Mouse (Mus musculus): ENCODE measurements around the gene Paqr8.
"Not testable (repeated sequence)": the region's sequence is repeated elsewhere in the genome, so short reads cannot be mapped to it uniquely, and the experiment has no call there.

Gene Paqr8

DNA sequence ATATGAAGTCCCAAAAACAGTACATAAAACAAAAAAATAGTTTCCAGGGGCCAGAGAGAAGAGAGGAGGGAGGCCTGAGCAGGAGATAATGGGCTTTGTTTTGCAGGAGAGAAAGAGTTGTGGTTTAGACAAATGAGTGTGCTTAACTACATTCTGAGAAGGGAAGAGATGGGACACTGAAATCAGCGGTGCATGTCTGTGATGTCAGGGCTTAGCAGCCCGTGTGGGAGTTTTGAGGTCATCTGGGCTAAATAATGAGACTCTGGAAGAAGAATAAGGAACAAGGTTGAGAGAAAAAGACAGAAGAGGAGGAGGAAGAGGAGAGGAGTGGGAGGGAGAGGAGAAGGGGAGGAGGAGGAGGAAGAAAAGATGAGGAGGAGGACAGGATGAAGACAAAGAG, 21.7 kb downstream of the Paqr8 start:
- DNase-seq (ENCODE audit: low read depth, low spot score) = no peak

DNA sequence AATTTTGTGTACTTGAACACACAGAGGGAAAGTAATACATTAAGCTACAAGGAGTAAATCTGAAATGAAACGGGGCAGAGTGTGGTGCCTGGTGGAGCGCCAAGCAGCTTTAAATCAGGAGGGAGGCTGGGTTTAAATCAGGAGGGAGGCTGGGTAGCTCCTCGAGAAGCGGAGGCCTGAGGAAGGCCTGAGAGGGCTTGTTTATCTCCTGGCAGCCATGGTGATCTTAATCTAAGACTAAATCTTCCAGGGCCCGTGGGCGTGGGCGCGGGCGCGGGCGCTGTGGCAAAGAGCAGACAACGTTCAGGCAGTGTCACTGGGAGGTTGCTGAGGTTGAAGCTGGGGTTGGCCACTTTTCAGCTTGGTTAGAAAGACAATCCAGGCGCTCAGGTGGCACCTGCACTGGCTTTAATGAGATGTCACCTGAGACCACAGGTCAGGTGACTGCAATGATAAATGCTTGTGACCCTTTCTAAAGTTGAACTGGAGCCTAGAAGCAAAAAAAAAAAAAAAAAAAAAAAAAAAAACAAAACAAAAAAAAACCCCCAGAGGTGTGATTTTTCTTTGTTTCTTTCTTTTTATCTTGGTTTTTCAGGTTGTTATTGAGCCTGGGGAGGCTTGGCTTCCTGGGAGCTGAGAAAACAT, 22.2 kb downstream of the Paqr8 start:
- no peak for DNase-seq (ENCODE audit: low read depth, low spot score)

DNA sequence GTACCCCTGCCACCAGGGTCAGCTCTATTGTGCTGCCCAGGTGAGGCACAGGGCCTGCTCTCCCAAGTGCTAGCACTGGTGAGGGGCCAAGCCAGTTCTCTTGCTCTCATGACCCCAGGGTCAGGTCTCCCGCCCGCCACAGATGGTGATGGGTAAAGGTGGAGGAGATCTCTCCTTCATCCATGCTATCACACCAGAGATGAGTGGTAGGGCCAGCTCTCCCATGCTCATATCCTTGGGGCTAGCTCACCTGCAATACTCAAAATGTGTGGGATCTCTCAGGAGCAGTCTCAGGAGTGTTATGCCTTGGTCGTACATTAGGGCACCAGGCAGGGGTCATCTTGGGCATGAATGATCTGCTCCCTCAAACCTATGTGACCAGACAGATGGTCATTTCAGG, 24.4 kb downstream of the Paqr8 start:
- DNase-seq (ENCODE audit: low read depth, low spot score) = no peak

DNA sequence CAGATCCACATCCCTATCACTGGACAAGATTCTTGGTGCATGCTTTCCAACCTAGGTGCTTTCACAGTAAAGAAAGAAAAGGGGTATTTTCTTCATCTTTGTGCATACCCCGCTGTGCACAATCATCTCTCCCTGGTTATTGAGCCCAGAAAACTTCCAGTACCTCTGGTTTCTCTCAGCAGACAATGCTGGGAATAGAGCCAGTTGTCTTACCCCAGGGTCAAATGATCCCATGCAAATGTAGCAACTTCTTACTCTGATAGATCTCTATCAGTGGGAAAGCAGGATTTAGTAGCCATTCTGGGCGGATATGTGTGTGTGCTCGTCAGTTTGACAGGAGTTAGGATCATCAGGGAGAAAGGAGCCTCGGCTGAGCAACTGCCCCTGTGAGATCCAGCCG, 25.2 kb downstream of the Paqr8 start:
- no peak for DNase-seq (ENCODE audit: low read depth, low spot score)

DNA sequence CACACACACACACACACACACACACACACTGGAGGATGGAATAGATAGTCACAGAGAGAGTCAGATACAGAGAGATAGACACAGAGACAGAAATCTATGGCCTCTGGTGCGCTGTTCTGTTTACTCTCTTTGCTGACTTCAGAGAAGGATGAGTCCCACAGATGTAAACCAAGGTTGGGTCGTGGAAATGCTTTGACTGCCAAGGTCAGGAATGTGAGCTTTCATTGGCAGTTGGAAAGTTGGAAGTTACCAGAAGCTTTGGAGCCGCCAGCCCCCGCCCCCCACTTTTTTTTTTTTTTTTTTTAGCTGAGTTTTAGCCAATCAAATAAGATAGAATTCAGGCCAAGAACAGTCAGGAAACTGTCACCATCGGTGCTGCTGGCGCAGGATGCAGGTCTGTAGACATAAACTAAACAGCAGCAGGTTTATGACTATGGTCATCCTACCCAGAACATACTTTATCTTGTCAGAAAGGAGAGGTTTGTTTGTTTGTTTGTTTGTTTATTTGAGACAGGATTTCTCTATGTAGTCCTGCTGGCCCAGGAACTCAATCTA, 27.2 kb downstream of the Paqr8 start:
- DNase-seq (ENCODE audit: low read depth, low spot score) = no peak

DNA sequence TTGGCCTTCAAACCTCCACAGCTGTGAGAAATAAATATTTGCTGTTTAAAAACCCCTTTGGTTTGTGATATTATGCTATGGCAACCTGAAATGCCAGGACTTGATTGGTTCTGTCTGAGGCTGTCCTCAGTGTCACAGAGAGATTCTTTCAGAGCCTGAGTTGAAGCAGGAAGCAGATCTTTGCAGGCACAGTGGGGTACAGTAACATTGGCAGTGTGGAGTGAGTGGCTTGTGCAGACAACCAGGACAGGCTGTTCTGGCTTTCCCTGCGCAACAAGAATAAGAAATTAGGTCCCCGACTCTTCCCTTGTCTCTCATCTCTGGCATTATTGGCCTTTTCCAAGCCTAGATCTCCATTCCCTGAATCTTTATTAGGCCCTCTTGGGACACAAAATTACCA, 29.3 kb downstream of the Paqr8 start:
- DNase-seq (ENCODE audit: low read depth, low spot score) = no peak

DNA sequence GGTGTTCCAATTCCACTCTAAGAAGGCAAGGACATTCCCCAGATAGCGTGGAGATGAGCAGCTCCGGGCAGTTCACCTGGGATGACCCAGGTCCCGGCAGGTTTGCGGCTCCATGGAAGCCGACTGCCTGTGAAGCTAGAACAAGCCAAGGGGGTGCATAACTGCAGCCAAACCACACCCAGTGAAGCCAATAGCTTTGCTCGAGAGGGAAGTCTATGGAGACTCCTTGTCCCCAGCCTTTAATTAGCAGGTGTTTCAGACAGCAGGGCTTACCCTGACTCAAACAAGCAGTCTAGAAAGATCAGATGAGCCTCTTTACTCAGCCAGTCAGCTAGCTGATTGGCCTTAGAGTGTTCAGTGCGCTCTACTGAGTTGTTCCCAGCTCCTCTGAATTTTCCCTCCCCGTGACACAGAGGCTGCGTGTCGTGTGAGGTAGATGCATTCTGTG, 30.7 kb downstream of the Paqr8 start:
- DNase-seq (ENCODE audit: low read depth, low spot score) = no peak

DNA sequence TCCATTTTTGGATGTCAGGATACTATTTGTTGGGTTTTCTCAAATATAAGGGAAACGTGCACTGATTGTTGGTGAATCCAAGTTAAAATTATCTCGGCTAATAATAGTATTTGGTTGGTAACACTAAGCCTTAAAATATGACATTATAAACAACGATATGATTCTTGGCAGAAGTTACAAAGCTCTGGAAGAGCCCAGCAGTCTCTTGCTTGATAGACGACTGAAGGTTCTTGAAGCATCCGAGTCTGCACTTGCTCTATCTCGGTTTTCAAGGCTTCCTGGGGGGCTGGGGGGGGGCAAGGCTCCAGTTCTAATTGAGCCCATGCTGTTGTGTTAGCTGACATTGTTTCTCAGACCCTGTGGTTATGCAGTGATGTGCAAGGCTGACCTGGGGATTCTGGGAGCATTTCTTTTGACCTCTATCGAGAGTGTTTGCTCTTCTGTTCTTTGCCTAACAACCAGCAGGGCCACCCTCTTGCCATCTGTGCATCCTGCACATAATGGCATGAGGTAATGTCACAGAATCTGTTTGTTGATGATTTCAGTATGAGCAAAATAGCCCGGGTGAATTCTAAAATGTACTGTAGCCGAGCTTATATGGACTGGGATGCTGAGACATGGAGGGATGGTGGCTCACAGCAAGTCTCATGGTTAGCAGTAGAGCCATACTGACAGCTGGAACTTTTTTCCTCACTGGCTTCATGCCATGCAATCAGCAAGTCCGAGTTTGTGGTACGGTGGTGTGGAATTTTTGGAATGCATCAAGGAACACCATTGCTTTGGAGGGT, 32.4 kb downstream of the Paqr8 start:
- DNase-seq (ENCODE audit: low read depth, low spot score) = no peak

DNA sequence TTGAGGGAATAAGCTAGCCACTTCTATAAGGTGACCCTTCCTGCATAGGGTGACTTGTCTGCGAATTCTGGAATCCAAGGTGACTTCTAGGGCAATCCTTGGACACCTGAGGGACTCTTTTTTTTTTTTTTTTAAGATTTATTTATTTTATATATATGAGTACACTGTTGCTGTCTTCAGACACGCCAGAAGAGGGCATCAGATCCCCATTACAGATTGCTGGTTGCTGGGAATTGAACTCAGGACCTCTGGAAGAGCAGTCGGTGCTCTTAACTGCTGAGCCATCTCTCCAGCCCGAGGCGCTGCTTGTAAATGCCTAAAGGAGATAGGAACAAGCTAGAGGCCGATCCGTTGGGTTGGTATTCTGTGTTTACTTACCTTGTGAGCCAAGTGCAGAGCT, 34.9 kb downstream of the Paqr8 start:
- DNase-seq (ENCODE audit: low read depth, low spot score) = not testable (repeated sequence)

DNA sequence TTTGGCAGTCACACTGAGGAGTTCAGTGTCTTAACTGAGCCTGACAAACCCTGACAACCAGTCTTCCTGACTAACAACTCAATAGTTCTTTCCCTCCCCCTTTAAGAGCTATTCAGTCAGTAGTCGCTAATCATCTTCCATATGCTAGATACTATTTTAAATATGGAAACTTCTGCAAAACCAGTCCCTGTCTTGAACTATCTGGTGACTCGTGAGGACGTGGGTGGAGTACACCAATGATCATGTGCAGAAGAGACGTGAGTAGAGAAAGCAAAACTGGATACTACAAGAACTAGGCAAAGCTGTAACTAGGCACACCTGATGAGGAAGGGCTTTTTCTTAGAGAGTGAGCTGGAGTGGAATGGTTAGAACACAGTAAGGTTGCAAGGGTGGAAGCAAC, 35.5 kb downstream of the Paqr8 start:
- DNase-seq (ENCODE audit: low read depth, low spot score) = no peak

DNA sequence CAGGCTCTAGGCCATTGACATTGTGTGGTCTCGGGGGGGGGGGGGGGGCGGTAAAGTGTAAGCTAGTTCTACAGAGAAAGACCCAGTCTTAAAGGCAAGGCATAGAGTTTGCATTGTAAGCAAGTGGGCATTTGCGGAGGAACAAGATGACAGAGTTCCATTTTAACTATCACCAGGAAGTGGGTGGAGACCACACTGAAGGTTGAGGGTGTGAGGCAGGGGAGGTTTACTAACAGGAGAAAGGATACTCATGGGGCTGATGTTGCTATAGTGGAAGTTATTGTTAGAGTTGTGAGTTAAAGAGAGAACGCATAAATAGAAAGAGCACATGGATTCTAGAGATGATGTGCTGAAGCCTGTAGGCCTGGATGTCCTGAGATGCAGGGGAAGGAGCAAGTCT, 36.0 kb downstream of the Paqr8 start:
- no peak for DNase-seq (ENCODE audit: low read depth, low spot score)

DNA sequence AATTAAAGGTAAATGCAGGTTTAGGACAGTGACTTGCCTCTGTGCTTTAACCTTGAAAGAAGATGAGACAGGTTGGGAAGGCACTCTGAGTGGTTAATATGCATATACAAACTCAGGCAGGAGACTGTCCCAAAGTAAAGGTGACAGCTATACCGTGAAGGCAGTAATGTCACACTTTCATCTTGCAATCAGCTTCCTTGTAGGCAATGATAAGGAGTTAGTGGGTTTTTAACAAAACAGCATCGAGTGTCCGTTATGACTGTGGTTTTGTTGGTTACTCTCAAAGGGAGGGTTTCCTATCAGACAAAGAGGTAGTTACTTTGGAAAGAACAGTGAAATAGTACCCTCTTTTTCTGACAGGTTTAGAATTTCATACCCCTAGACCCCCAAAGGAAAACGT, 38.1 kb downstream of the Paqr8 start:
- no peak for DNase-seq (ENCODE audit: low read depth, low spot score)

DNA sequence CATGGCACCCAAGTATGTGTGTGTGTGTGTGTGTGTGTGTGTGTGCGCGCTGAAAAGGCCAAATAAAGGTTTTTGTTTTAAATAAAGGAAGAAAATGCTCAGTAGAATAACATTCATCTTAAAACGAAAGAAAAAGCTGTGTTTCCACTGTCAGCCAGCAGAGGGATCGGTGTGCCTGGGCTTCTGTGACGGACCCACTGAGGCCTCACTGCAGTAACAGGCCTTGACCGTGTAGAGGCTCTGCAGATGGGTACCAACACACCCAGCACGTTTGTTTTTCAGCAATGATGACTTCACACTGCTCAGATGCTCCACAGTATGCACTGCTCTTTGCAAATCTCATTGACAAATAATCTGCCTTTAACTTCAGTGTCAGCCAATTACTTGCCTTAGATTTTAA, 43.1 kb downstream of the Paqr8 start:
- DNase-seq (ENCODE audit: low read depth, low spot score) = no peak

DNA sequence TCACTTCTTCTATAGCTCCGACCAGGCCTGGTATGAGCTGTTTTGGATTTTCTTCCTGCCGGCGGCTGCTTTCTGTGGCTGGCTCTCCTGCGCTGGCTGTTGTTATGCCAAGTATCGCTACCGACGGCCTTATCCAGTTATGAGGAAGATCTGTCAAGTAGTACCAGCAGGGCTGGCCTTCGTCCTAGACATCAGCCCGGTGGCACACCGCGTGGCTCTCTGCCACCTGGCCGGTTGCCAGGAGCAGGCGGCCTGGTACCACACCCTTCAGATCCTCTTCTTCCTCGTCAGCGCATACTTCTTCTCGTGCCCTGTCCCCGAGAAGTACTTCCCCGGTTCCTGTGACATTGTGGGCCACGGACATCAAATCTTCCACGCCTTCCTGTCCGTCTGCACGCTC, 44.7 kb downstream of the Paqr8 start:
- no peak for DNase-seq (ENCODE audit: low read depth, low spot score)

DNA sequence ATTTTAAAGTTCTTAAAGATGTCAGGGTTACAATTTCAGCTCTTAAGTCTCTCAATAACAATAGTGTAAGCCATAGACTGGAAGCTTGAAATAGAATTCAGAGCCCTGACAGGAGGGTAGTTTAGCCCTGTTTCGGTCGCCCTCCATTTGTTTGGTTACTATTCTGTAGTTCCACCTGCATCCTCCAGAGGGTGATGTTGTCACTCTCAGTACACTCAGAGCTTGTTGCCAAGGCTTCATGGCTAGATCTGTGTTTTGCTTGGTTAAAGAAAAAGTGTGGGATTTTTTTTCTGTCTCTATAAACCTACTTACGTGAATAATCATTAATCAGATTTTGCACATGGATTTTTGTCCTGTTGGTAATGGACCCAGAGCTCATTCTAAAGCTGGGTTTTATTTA, 48.6 kb downstream of the Paqr8 start:
- no peak for DNase-seq (ENCODE audit: low read depth, low spot score)

DNA sequence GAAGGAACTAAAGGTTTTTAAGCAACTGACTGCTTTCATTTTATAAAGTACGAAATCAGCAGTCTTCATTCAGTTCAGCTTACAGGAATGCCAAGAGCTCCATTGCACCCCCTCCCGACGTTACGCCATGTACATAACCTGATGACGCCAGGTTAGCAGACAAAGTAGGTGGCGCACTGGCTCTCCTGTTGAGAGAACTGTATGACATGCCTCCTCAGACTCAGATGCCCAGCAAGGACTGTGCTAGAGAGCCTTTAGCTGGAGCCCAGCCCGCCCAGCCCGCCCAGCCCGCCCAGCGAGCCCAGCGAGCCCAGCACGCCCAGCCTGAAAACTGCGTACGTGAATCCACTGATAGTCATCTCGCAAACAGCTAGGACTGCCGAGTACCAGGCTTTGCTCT, 49.7 kb downstream of the Paqr8 start:
- no peak for DNase-seq (ENCODE audit: low read depth, low spot score)

DNA sequence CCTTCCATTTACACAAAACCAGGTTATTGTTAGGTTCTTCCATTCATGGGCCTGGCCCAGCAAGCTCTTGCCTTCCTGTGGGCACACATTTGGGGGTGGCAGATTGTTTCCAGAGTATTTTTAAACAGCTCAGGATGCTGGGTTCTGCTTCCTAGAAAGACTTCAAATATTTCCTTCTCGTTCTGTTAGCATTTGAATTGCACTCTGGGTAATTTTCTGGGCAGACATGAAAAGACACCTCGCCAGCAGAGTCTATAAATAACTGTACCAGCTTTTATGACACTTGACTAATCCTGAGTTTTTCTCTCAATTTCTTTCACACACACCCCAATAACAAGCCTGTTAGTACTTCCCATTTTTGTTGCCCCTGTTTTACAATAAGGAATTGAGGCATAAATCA, 50.9 kb downstream of the Paqr8 start:
- DNase-seq (ENCODE audit: low read depth, low spot score) = no peak

DNA sequence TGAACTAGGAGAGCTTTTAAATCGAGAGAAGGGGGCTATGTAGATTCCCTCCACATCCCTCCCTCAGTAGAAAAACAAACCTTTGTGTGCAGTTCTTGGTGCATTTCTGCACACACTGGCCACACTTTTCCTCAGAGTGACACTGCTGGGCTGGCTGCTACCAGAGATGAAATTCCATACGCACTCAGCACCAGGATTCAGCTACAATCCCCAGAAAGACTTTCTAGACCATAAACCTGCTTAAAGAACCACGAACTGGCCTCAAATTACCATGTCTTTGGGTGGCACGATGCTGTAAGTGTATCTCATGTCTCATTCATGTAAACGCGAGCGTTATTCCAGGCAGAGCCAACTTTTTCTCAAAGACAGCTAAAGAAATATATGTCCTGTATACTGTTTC, 51.5 kb downstream of the Paqr8 start:
- DNase-seq (ENCODE audit: low read depth, low spot score) = no peak

DNA sequence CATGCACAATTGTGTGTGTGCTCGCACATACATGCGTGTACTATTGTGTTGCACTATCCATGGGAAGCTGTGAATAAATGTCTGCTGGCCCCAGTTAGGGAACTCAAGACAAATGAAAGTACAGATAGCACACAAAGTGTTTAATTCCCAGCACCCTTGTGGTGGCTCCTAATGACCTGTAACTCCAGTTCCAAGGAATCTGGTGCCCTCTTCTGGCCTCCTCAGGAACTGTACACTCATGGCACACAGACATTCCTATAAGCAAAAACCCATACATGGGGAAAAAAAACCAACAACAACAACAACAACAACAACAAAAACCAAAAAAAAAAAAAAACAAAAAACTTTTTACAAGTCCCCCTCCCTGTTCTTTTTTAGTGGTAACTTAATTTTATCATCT, 52.6 kb downstream of the Paqr8 start:
- no peak for DNase-seq (ENCODE audit: low read depth, low spot score)

DNA sequence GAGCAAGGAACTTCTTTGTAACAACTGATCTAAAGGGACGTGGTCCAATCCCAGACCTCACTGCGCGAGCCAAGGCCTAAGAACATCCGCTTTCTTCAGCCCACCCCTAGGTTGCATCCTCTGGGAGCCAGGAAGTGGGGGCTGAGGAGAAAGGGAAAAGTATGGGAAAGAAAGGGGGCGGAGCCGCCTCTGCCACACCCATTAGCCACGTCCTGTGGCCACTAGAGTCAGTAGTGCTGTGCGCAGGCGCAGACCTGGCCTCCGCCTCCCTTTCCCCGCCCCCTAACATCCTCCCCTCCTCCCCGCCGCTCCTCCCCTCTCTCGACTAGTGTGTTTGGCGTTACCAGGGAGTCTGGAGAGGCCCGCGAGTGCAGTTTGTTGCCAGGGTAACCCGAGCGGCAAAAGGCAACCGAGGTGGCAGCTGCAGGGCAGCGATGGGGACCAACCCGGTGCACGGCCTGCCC, 60.9 kb downstream of the Paqr8 start, which contains the start of gene Efhc1:
Gene Efhc1 (plus strand): TSS at position 327 of the 464 bp plus-strand sequence.
- peak; percentile 65 for DNase-seq (ENCODE audit: low read depth, low spot score)

DNA sequence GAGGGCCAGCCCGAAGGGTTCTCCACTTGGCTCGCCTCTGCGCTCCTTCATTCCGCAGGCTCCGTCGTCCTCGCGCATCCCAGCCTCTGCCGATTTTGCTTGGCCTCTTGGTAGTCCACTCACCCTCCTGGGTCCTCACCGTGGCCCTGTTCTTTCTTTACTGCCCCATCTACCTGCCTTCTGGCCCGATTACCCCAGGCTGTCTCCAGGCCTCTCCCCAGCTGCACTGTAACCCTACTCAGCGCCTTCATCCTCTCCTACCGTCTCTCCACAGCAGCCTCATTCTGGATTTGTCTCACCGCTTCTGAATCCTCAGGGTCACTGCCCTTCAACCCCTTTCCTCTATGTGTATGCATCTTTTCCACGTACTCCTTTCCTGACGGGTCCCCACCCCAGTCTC, 61.4 kb downstream of the Paqr8 start:
- DNase-seq (ENCODE audit: low read depth, low spot score) = no peak

DNA sequence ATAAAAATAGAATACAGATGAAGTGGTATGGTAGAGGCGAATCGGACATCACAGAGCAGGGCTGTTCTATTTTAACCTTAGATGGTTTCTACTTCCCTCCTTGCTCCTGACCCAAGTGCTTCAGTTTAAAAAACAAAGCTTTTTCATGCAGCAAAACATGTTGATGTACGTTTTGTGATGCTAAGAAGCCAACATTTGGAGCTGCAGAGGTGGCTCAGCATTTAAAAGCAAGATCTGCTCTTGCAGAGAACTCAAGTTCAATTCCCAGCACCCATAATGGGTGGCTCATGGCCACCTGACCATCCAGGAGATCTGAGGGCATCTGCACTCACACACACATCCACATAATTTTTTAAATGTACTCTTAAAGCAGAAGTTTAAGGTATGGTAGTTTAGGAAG, 64.5 kb downstream of the Paqr8 start:
- DNase-seq (ENCODE audit: low read depth, low spot score) = no peak

DNA sequence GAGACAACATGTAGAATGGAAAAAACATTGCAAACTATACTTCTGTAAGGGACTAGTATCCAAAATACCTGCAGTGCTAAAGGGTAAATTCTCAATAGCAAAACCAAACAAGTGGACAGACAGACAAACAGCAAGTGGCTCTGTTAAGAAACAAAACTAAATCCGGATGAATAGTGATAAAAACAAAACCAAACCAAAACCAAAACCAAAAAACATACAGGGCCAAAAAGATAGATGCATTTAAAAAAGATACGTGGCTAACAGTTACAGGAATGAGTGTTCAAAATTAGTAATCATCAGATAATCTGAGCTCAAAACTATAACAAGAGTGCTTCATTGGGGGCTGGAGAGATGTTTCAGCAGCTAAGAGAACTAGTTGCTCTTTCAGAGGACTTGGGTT, 79.2 kb downstream of the Paqr8 start:
- no peak for DNase-seq (ENCODE audit: low read depth, low spot score)

All from retina, adult 2 months (tissue).